8 mouse cellular contexts compared by ENCODE assay signal in the genomic region with DNA sequence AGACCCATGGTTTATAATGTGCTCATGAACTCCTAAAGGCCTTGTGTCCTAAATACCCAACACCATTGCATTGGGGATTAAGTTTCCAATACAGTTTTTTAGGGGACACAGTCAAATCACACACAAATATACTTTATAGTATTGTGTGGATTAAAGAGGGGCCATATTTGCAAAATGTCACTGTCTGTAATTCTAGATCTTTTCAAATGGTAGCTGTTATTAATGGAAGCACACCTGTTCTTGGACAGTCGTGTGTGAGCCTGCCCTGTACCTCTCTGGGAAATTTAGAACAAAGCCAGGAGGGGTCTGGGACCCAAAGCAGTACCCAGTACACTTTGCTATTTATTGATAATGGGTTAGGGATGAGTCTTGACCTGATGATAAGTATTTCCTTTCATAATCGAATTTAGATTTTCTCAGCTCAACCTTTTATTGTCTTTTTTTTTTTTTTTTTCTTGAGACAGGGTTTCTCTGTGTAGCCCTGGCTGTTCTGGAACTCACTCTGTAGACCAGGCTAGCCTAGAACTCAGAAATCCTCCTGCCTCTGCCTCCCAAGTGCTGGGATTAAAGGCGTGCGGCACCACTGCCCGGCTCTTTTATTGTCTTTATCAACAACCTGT. TPM values are rescaled to one million over a fixed set of nuclear protein-coding genes. Genes with fewer than 3 reads are reported as not detected.
DNase-seq lines count a peak whose midpoint lies in the region; ATAC-seq and TF ChIP-seq lines count a peak whose summit lies in the region.

A gene (plus strand): TSS at position 570 of the 620 bp plus-strand sequence.

- in situ Hi-C loops in Patski (cut with MboI; ENCODE audit: low pct_unique_long_range_greater_than_20kb) = no loop called here

- H3K27me3 ChIP-seq in heart, adult 2 months (ENCODE audit: control insufficient read depth, insufficient read depth, low read length) = no peaks in the 10 kb centered on the region
- H3K27me3 ChIP-seq in Patski = no peaks in the 10 kb centered on the region
- H3K27me3 ChIP-seq in midbrain, embryonic 14.5 days (ENCODE audit: control insufficient read depth, insufficient read depth, low read length) = no peaks in the 10 kb centered on the region

- CTCF ChIA-PET in Patski (lab: Charles Lee) = no interaction called here

- no peak for ATAC-seq in Patski
- no peak for ATAC-seq in granulocyte monocyte progenitor cell, adult 5-6 weeks (replicated peaks; ENCODE audit: poor library complexity, severe bottlenecking)
- no peak for ATAC-seq in midbrain, embryonic 14.5 days (ENCODE audit: low FRiP score, low TSS enrichment)

- WGBS in heart, adult 2 months = 83% methylated on average over 5 of the region's 5 CpGs
- WGBS in midbrain, embryonic 14.5 days = 88% methylated on average over 5 of the region's 5 CpGs

- H3K79me2 ChIP-seq in heart, adult 2 months (replicated peaks; ENCODE audit: control insufficient read depth, insufficient read depth, low read length) = no peaks in the 10 kb centered on the region

- TF ChIP-seq POLR2A in heart, adult 2 months (IDR thresholded peaks at IDR 0.05; ENCODE audit: insufficient read depth, low read depth, low read length) = no peak

- peak within 1 kb of the TSS; percentile 92 for H3K4me3 ChIP-seq in heart, adult 2 months
- H3K4me3 ChIP-seq in midbrain, embryonic 14.5 days (replicated peaks; ENCODE audit: low read depth, low read length) = peak within 1 kb of the TSS; percentile 92

- intact Hi-C loops in heart, adult 2 months (cut with DNase I) = loop anchor here (5.0 to 10.0 kb wide), 4 partner anchors 70 to 577 kb away; a partner anchor contains a TSS

- no peak for TF ChIP-seq EP300 in heart, adult 2 months (IDR thresholded peaks at IDR 0.05; ENCODE audit: insufficient read depth, low read depth, low read length)

- no peaks in the 10 kb centered on the region for H3K9me3 ChIP-seq in midbrain, embryonic 14.5 days (ENCODE audit: control insufficient read depth, low read length)

- peak within 1 kb of the TSS; percentile 68 for H3K4me2 ChIP-seq in midbrain, embryonic 14.5 days (ENCODE audit: low read length)

- H3K36me3 ChIP-seq in heart, adult 2 months (ENCODE audit: control insufficient read depth, insufficient read depth, low read length) = peaks cover 1% of the 10 kb centered on the region; the same call in 1 of the 2 replicates
- H3K36me3 ChIP-seq in midbrain, embryonic 14.5 days (ENCODE audit: control insufficient read depth, insufficient read depth, low read length) = no peaks in the 10 kb centered on the region

- peaks cover 3% of the 10 kb centered on the region; the same call in 1 of the 2 replicates for H3K4me1 ChIP-seq in heart, adult 2 months (ENCODE audit: control insufficient read depth, insufficient read depth, low read length)
- peaks cover 23% of the 10 kb centered on the region for H3K4me1 ChIP-seq in midbrain, embryonic 14.5 days (ENCODE audit: control insufficient read depth, insufficient read depth, low read length)

- no peak for TF ChIP-seq CTCF in heart, adult 2 months (IDR thresholded peaks at IDR 0.05)
- TF ChIP-seq CTCF in Patski (IDR thresholded peaks at IDR 0.05) = no peak

- POLR2A ChIA-PET in Patski (lab: Charles Lee) = interaction anchor here (0.7 kb wide), 1 partner anchor 163 kb away, joined by 3 read pairs; no protein-coding TSS in a partner anchor

- H3K27ac ChIP-seq in heart, adult 2 months = peak within 1 kb of the TSS; percentile 79
- peak within 1 kb of the TSS; percentile 99 for H3K27ac ChIP-seq in midbrain, embryonic 14.5 days (replicated peaks; ENCODE audit: low read depth, low read length)

- H3K9ac ChIP-seq in heart, adult 2 months (ENCODE audit: low read depth, low read length) = peak within 1 kb of the TSS; percentile 80
- peak within 1 kb of the TSS; percentile 97 for H3K9ac ChIP-seq in midbrain, embryonic 14.5 days (replicated peaks; ENCODE audit: low read length)

- DNase-seq in heart, adult 2 months = no peak
- DNase-seq in heart, adult 11 months = no peak
- no peak for DNase-seq in Patski (ENCODE audit: low read depth, low spot score)
- no peak for DNase-seq in layer of hippocampus, postnatal 14 days (ENCODE audit: low spot score in 2 of 2)
- DNase-seq in midbrain, embryonic 14.5 days = no peak
- DNase-seq in right cerebral cortex, adult 18-20 months = no peak
- DNase-seq in cerebellum, postnatal 4 days (ENCODE audit: low spot score in 2 of 2) = no peak

RNA-seq across cellular contexts. Expression of the gene that starts here (rescaled TPM):
- total RNA-seq in heart, adult 2 months (2021) = 10 to 100 TPM; 13.1 to 16.5 TPM
- 2.8 and 6.4 TPM in 2 replicates for polyA plus RNA-seq in heart, adult 2 months (2012; rRNA removed)
- 18.8 TPM for polyA plus RNA-seq in Patski (2021)
- total RNA-seq in granulocyte monocyte progenitor cell, adult 5-6 weeks (2014; fragmentation: Nextera tagmentation) = 23.8 and 34.5 TPM in 2 replicates
- 30.9 and 40.2 TPM in 2 replicates for total RNA-seq in granulocyte monocyte progenitor cell, adult 5-6 weeks (2017)
- 10 to 100 TPM; 42.1 to 51.6 TPM for total RNA-seq in layer of hippocampus, postnatal 14 days (2021)
- polyA plus RNA-seq in midbrain, embryonic 14.5 days (2014; fragmentation: Nextera tagmentation; extraction: Ambion mirVana) = 29.6 and 32.9 TPM in 2 replicates
